Mouse (Mus musculus): ENCODE results near the gene Olfr1367. TPM values are rescaled to one million over a fixed set of nuclear protein-coding genes. Genes with fewer than 3 reads are reported as not detected.

Gene Olfr1367
- not detected in 2 replicates for polyA plus RNA-seq (2012; rRNA removed)

DNA sequence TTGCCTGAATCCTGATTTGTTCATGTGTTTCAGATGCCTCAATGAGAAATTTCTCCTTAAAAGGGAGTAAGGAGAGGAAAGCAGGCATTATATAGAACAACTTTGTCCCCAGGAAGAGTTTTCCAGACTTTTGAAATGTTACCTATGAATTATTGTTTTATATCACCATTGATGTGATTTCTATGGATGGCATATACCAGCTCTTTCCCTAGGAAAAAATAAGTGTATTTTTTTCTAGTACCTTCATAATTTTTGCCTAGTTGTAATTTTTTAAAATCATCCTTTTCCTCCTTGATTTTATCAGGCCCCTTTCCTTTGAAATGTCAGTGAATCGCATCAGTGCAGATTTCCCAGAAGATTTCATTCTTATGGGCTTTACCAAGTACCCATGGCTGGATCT, at the start of gene Olfr1367:
Olfr1367 (plus strand) TSS at position 301 of the 400 bp plus-strand sequence.

DNA sequence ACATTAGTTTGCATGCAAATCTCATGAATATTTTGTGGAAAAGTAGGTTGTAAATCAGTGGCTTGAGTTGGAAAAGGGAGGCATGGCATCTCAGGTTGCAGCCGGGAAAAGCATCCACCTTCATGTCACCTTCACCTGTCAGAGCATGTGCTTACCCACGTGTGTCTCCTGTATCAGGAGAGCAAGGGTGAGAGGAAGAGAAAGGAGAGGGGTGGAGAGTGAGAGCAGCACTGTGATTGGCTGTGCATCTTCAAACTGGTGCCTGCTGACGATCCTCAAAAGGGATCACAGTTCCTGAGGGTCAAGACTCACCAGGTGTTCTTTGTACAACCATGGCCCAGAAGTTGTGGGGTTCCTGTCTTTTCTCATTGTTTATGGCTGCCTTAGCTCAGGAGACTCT, 34.8 kb upstream of the Olfr1367 start, which contains the start of gene Gpx6:
Gpx6 (plus strand) TSS at position 200 of the 400 bp plus-strand sequence.

DNA sequence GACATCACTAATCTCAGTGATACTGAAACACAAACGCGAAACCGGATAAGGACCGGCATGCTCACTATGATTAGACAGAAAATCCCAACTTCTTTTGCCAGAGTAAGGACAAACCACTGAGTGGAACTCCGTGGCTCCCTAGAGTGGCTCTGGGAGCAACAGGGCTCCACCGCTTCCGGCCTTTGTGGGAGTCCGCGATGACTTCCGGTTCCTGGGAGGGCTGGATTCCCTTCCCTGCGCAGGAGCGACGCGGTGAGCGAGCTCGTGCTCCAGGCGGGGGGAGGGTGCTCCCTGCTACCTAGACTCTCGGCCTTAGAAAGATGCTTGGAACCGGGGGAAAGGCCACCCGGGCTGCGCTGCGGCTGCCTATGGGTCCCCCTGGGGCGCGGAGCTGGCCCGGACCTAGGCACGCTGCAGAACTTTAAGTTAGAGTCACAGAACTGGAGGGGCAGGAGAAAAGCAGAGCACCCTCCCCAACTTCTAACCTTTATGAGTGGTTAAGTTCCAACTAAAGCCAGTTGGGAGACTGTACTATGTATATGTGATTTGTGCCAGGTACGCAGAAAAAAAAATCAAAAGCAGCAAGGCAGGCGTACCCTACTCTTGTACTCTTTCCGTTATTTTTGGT, 16.0 kb downstream of the Olfr1367 start, which contains the start of gene Zscan12:
Zscan12 (plus strand) TSS at position 200 of the 628 bp plus-strand sequence.

Other genes starting within 250 kb of the Olfr1367 start
- not detected in 2 replicates for gene Olfr1369-ps1, start 235.4 kb upstream of the Olfr1367 start, polyA plus RNA-seq (2012; rRNA removed)
- gene Olfr263, start 217.3 kb upstream of the Olfr1367 start, polyA plus RNA-seq (2012; rRNA removed): not detected in 2 replicates
- gene Olfr1368, start 201.0 kb upstream of the Olfr1367 start, polyA plus RNA-seq (2012; rRNA removed): 0.10 TPM in 1 of 2 replicates, not detected in the other
- 83.2 and 91.4 TPM in 2 replicates for gene Trim27, start 167.5 kb upstream of the Olfr1367 start, polyA plus RNA-seq (2012; rRNA removed)
- not detected in 2 replicates for gene Gpx5, start 54.2 kb upstream of the Olfr1367 start, polyA plus RNA-seq (2012; rRNA removed)
- gene Gpx6, start 34.8 kb upstream of the Olfr1367 start, polyA plus RNA-seq (2012; rRNA removed): not detected in 2 replicates
- gene Zscan12, start 15.9 kb downstream of the Olfr1367 start, polyA plus RNA-seq (2012; rRNA removed): 0.37 and 0.41 TPM in 2 replicates
- gene Zkscan3, start 55.8 kb downstream of the Olfr1367 start, polyA plus RNA-seq (2012; rRNA removed): 17.4 and 19.1 TPM in 2 replicates
- gene Pgbd1, start 94.1 kb downstream of the Olfr1367 start, polyA plus RNA-seq (2012; rRNA removed): 0.19 and 0.25 TPM in 2 replicates
- gene Zscan26, start 106.8 kb downstream of the Olfr1367 start, polyA plus RNA-seq (2012; rRNA removed): 5.5 and 6.3 TPM in 2 replicates
- 0.24 and 0.31 TPM in 2 replicates for gene Nkapl, start 121.6 kb downstream of the Olfr1367 start, polyA plus RNA-seq (2012; rRNA removed)
- gene Zkscan4, start 132.0 kb downstream of the Olfr1367 start, polyA plus RNA-seq (2012; rRNA removed): 0.27 and 0.69 TPM in 2 replicates
- not detected in 2 replicates for gene Gm10065, start 132.5 kb downstream of the Olfr1367 start, polyA plus RNA-seq (2012; rRNA removed)
- 0.09 and 0.13 TPM in 2 replicates for gene AK157302, start 148.3 kb downstream of the Olfr1367 start, polyA plus RNA-seq (2012; rRNA removed)
- 18.9 and 28.5 TPM in 2 replicates for gene Gm11273, start 154.5 kb downstream of the Olfr1367 start, polyA plus RNA-seq (2012; rRNA removed)
- 0.98 and 1.7 TPM in 2 replicates for gene Zkscan8, start 184.2 kb downstream of the Olfr1367 start, polyA plus RNA-seq (2012; rRNA removed)
- gene Olfr1366, start 195.9 kb downstream of the Olfr1367 start, polyA plus RNA-seq (2012; rRNA removed): not detected in 2 replicates
- gene Olfr1535, start 213.0 kb downstream of the Olfr1367 start, polyA plus RNA-seq (2012; rRNA removed): not detected in 2 replicates
- gene Olfr1364, start 234.8 kb downstream of the Olfr1367 start, polyA plus RNA-seq (2012; rRNA removed): not detected in 2 replicates